Mouse (Mus musculus): ENCODE data around the gene Tmprss2. TPM values are rescaled to one million over a fixed set of nuclear protein-coding genes. Genes with fewer than 3 reads are reported as not detected.

Tmprss2 gene
- polyA plus RNA-seq, 1 experiment from 2014 or later: 0.11 TPM

DNA sequence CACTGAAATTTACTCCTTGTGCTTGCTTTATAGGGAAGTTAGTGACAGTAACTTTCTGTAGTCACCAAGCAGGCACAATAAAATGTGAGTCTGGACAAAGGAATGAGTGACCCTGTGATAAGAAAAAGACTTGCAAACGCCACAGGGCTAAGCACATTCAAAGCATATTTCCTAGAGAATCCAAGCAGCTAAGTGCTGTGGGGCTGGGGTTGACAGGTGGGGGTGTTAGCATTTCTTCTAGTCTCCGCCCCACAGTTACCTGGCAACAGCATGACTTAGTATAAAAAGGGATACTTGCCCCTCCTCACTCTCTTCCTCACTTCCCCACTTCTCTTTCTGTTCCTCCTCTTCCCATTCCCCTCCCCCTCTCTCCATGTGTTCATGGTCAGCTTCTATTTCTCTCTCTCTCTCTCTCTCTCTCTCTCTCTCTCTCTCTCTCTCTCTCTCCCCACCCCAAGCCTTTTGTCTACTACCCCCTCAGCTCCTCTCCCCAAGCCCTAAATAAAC is 11.4 kb upstream of the Tmprss2 start:
- 28% methylated on average over 2 of the region's 2 CpGs for WGBS
- Histone ChIP-seq H3K4me2 (ENCODE audit: low read length) (no peak overlapping the region), H3K27ac (ENCODE audit: low read depth, low read length) (no peak overlapping the region), H3K36me3 (ENCODE audit: control insufficient read depth, insufficient read depth, low read length) (no peaks in the 10 kb centered on the region), H3K27me3 (replicated peaks; ENCODE audit: control insufficient read depth, insufficient read depth, low read length) (no peaks in the 10 kb centered on the region), H3K4me3 (ENCODE audit: low read length) (no peak overlapping the region), H3K9me3 (ENCODE audit: control insufficient read depth, low read length) (no peaks in the 10 kb centered on the region), H3K9ac (ENCODE audit: low read depth, low read length) (no peak overlapping the region), H3K4me1 (ENCODE audit: control insufficient read depth, insufficient read depth, low read depth, low read length) (no peaks in the 10 kb centered on the region)
- no peak for ATAC-seq

DNA sequence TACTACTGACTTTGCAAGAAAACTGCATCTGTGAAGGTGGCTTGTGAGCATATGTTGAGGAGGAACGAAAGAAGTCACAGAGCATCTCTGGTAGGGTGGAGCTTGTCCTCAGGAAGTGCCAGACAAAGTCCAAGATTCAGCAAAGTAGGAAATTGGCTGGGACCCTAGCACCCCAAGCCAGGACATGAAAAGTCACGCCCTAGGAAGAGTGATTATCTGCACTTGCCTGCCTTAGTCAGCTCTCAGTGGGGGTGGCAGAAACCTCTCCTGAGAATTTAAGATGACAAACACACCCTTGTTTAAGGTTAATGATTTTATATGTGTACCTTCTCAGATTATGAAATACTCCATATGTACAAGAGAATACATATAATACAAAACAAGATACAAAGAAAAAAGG is 7.3 kb upstream of the Tmprss2 start:
- Histone ChIP-seq H3K36me3 (ENCODE audit: control insufficient read depth, insufficient read depth, low read length) (no peaks in the 10 kb centered on the region), H3K4me1 (ENCODE audit: control insufficient read depth, insufficient read depth, low read depth, low read length) (no peaks in the 10 kb centered on the region), H3K27me3 (replicated peaks; ENCODE audit: control insufficient read depth, insufficient read depth, low read length) (no peaks in the 10 kb centered on the region), H3K9me3 (ENCODE audit: control insufficient read depth, low read length) (no peaks in the 10 kb centered on the region), H3K9ac (ENCODE audit: low read depth, low read length) (no peak overlapping the region), H3K4me3 (ENCODE audit: low read length) (no peak overlapping the region), H3K4me2 (ENCODE audit: low read length) (no peak overlapping the region), H3K27ac (ENCODE audit: low read depth, low read length) (no peak overlapping the region)
- ATAC-seq: no peak
- WGBS: 80% methylated on average over 2 of the region's 2 CpGs

DNA sequence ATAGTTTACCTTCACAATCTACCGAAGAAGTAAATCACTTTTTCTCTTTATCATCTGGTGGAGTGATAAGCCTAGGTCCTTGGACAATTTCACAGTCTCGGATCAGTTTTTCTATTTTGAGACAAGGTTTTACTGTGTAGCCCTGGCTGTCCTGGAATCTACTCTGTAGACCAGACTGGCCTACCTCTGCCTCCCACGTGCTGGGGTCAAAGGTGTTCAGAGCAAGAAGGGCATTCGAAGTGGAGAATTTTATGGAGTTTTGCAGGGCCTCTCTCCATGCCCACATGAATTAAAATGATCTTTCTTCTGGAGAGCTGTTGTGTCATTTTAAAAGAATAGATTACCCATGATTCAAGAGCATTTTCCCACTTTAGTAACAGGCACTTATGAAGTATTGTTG is 1.0 kb upstream of the Tmprss2 start:
- no peak for ATAC-seq
- H3K9ac ChIP-seq (ENCODE audit: low read depth, low read length): no peak overlapping the region
- H3K27ac ChIP-seq (ENCODE audit: low read depth, low read length): no peak overlapping the region
- 67% methylated on average over 4 of the region's 4 CpGs for WGBS
- H3K9me3 ChIP-seq (ENCODE audit: control insufficient read depth, low read length): no peaks in the 10 kb centered on the region
- H3K4me2 ChIP-seq (ENCODE audit: low read length): no peak overlapping the region
- no peak overlapping the region for H3K4me3 ChIP-seq (ENCODE audit: low read length)
- peaks cover 11% of the 10 kb centered on the region for H3K4me1 ChIP-seq (ENCODE audit: control insufficient read depth, insufficient read depth, low read depth, low read length)
- H3K27me3 ChIP-seq (replicated peaks; ENCODE audit: control insufficient read depth, insufficient read depth, low read length): peaks cover 28% of the 10 kb centered on the region
- no peaks in the 10 kb centered on the region for H3K36me3 ChIP-seq (ENCODE audit: control insufficient read depth, insufficient read depth, low read length)

DNA sequence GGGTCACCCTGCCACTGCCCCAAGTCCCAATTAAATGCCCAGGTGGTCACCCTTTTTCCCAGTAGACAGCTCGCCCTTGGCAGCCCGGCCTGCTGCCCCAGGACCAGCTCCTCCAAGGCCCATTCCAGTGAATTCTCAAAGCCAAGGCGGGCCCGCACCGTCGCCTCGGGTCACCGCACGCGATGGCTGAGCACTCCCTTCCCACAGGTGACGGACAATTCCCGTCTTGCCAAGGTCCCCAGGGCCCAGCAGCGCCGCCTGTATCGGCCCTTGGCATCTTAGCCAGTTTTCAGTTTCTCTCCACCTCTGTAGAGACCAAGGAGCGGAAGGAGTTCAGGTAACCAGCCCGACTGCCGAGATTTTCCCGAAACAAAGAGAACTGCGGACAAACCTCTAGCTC is 749 bp downstream of the Tmprss2 start:
- no peak overlapping the region for H3K27ac ChIP-seq (ENCODE audit: low read depth, low read length)
- ATAC-seq: no peak
- WGBS: 9% methylated on average over 20 of the region's 20 CpGs
- peaks cover 28% of the 10 kb centered on the region for H3K27me3 ChIP-seq (replicated peaks; ENCODE audit: control insufficient read depth, insufficient read depth, low read length)
- H3K4me3 ChIP-seq (ENCODE audit: low read length): peak overlapping the region; percentile 40
- H3K9ac ChIP-seq (ENCODE audit: low read depth, low read length): peak overlapping the region; percentile 44
- H3K36me3 ChIP-seq (ENCODE audit: control insufficient read depth, insufficient read depth, low read length): no peaks in the 10 kb centered on the region
- H3K4me1 ChIP-seq (ENCODE audit: control insufficient read depth, insufficient read depth, low read depth, low read length): peaks cover 11% of the 10 kb centered on the region
- no peaks in the 10 kb centered on the region for H3K9me3 ChIP-seq (ENCODE audit: control insufficient read depth, low read length)
- peak overlapping the region; percentile 73 for H3K4me2 ChIP-seq (ENCODE audit: low read length)

DNA sequence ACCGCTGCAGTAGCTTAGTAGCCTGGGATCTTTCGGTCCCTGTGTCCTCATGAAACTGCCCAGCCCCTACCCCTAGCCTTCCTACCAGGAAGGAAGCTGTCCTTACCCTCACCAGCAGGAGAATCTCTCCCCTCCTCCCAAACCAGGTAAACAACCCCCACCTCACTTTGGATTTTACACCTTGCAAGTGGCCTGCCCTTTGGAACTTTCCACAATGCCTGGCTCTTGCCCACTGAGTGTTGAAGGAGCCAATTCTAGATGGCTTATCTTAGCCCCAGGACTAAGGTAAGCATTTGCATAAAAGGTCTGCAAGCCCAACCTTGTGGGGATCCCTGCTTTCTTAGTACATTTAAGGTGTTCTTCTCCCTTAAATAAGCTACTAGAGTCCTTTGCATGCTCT is 1.3 kb downstream of the Tmprss2 start:
- H3K36me3 ChIP-seq (ENCODE audit: control insufficient read depth, insufficient read depth, low read length): no peaks in the 10 kb centered on the region
- no peak overlapping the region for H3K27ac ChIP-seq (ENCODE audit: low read depth, low read length)
- H3K4me1 ChIP-seq (ENCODE audit: control insufficient read depth, insufficient read depth, low read depth, low read length): peaks cover 11% of the 10 kb centered on the region
- H3K27me3 ChIP-seq (replicated peaks; ENCODE audit: control insufficient read depth, insufficient read depth, low read length): peaks cover 28% of the 10 kb centered on the region
- no peak overlapping the region; the same call in 1 of the 2 replicates for H3K4me2 ChIP-seq (ENCODE audit: low read length)
- ATAC-seq: no peak
- no peak overlapping the region for H3K4me3 ChIP-seq (ENCODE audit: low read length)
- H3K9ac ChIP-seq (ENCODE audit: low read depth, low read length): no peak overlapping the region
- 94% methylated on average over 2 of the region's 2 CpGs for WGBS
- no peaks in the 10 kb centered on the region for H3K9me3 ChIP-seq (ENCODE audit: control insufficient read depth, low read length)

DNA sequence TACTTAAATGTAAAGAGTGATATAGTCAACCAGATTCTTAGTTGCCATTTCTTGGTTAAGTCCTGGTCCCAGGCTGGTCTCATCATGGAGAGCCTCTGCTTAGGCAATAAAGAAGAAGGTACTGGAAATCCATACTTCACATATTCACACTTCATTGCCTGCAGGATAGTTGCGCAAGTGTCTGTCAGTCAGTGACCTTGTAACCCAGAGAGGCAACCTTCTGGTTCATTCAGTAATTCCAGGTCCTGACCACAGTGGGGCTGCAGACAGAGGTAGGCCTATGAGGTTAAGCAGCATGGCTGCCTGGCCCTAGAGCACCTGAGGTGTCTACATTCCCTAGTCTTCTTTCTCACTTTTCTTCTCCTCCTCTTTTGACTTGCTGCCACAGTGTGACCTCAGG is 3.0 kb downstream of the Tmprss2 start:
- Histone ChIP-seq H3K27me3 (replicated peaks; ENCODE audit: control insufficient read depth, insufficient read depth, low read length) (peaks cover 28% of the 10 kb centered on the region), H3K4me3 (ENCODE audit: low read length) (no peak overlapping the region), H3K36me3 (ENCODE audit: control insufficient read depth, insufficient read depth, low read length) (no peaks in the 10 kb centered on the region), H3K4me2 (ENCODE audit: low read length) (no peak overlapping the region), H3K4me1 (ENCODE audit: control insufficient read depth, insufficient read depth, low read depth, low read length) (peaks cover 11% of the 10 kb centered on the region), H3K27ac (ENCODE audit: low read depth, low read length) (no peak overlapping the region), H3K9me3 (ENCODE audit: control insufficient read depth, low read length) (no peaks in the 10 kb centered on the region), H3K9ac (ENCODE audit: low read depth, low read length) (no peak overlapping the region)
- WGBS: 100% methylated on average over 1 of the region's 1 CpGs
- no peak for ATAC-seq

DNA sequence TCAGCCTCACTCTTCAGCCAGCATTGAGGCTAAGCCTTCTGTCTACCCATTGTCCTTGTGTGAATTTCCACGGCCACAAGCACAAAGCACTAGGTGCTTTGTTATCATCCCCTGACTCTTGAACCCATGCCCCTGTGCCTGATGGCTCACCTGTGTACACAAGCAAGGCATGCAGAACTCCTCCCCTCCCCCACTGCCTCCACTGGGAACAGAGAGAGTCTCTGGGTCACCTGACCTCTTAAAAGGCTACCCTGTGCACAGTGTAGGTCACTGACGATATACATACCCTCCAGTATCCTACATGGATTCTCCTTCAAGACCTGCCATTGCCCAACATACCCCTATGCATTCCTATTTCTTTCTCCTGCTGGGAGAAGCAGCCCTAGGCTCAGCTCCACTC is 4.2 kb downstream of the Tmprss2 start:
- 66% methylated on average over 2 of the region's 2 CpGs for WGBS
- no peaks in the 10 kb centered on the region for H3K9me3 ChIP-seq (ENCODE audit: control insufficient read depth, low read length)
- no peaks in the 10 kb centered on the region for H3K36me3 ChIP-seq (ENCODE audit: control insufficient read depth, insufficient read depth, low read length)
- ATAC-seq: no peak
- no peak overlapping the region for H3K4me2 ChIP-seq (ENCODE audit: low read length)
- H3K4me3 ChIP-seq (ENCODE audit: low read length): no peak overlapping the region
- no peak overlapping the region for H3K9ac ChIP-seq (ENCODE audit: low read depth, low read length)
- peaks cover 11% of the 10 kb centered on the region for H3K4me1 ChIP-seq (ENCODE audit: control insufficient read depth, insufficient read depth, low read depth, low read length)
- H3K27ac ChIP-seq (ENCODE audit: low read depth, low read length): no peak overlapping the region
- peaks cover 25% of the 10 kb centered on the region for H3K27me3 ChIP-seq (replicated peaks; ENCODE audit: control insufficient read depth, insufficient read depth, low read length)

DNA sequence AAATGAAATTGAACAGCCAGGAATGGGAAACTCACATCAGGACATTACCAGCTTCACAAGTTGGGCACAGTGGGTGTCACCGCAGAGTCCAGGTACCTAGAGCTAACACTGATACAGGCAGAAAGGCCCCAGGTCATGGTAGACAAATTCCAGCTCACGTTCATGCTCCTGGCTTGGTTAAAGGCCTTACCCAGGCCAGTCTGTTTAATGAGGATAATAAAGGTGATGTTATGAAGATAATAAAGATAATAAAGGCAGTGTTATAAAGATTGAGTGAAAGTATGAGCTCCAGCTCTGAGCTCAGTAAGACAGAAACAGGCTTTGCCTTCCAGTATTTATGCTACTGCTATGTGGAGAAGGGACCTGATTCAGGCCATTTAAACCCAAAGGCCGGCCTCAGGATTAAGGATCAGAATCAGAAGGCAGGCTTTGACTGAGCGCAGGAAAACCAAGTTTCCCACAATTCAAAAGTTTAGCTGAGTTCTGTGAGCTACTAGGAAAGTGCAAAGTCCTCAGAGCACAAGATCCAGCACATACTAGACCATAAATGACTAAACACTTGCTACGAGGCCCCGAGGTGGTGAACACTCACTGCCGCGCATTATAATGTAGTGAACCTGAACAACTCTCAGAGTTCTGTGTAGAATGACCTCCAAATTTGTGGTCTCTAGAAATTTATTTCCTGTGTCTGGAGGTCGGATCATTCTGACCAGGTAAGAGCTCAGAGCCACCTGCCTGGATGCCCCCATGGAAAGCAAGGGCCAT is 4.9 kb downstream of the Tmprss2 start:
- WGBS: 90% methylated on average over 9 of the region's 9 CpGs
- H3K4me2 ChIP-seq (ENCODE audit: low read length): no peak overlapping the region
- no peak overlapping the region for H3K9ac ChIP-seq (ENCODE audit: low read depth, low read length)
- H3K4me1 ChIP-seq (ENCODE audit: control insufficient read depth, insufficient read depth, low read depth, low read length): peaks cover 11% of the 10 kb centered on the region
- H3K27me3 ChIP-seq (replicated peaks; ENCODE audit: control insufficient read depth, insufficient read depth, low read length): peaks cover 21% of the 10 kb centered on the region
- no peaks in the 10 kb centered on the region for H3K36me3 ChIP-seq (ENCODE audit: control insufficient read depth, insufficient read depth, low read length)
- H3K27ac ChIP-seq (ENCODE audit: low read depth, low read length): no peak overlapping the region
- no peak overlapping the region for H3K4me3 ChIP-seq (ENCODE audit: low read length)
- no peaks in the 10 kb centered on the region for H3K9me3 ChIP-seq (ENCODE audit: control insufficient read depth, low read length)
- ATAC-seq: no peak

DNA sequence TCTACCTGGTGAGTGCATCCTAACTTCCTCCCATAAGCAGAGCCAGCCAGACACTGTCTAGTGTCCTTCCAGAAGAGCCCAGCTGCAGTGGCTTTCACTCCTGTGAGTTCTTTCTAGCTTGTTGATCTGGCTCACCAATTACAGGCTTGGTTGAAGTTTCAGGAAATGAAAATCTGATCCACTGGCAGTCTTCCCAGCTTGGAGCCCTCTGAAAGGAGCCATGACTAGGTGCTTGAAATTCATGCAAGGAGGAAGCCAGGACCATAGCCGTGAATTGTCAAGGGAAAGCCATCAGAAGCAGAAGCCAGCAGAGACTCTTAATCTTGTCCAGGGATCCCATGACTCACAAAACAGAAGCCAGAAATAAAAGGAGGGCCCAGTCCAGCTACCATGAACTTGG is 8.7 kb downstream of the Tmprss2 start:
- H3K27ac ChIP-seq (ENCODE audit: low read depth, low read length): no peak overlapping the region
- no peak overlapping the region for H3K4me2 ChIP-seq (ENCODE audit: low read length)
- H3K9ac ChIP-seq (ENCODE audit: low read depth, low read length): no peak overlapping the region
- WGBS: 60% methylated on average over 1 of the region's 1 CpGs
- no peak overlapping the region for H3K4me3 ChIP-seq (ENCODE audit: low read length)
- H3K27me3 ChIP-seq (replicated peaks; ENCODE audit: control insufficient read depth, insufficient read depth, low read length): no peaks in the 10 kb centered on the region
- ATAC-seq: no peak
- H3K4me1 ChIP-seq (ENCODE audit: control insufficient read depth, insufficient read depth, low read depth, low read length): no peaks in the 10 kb centered on the region
- H3K36me3 ChIP-seq (ENCODE audit: control insufficient read depth, insufficient read depth, low read length): no peaks in the 10 kb centered on the region
- no peaks in the 10 kb centered on the region for H3K9me3 ChIP-seq (ENCODE audit: control insufficient read depth, low read length)
